Mouse (Mus musculus): ENCODE results near the gene Zfp931.
A peak's percentile ranks its signal among the peaks of the same experiment; 100 is the strongest.
"Not testable (repeated sequence)": the region's sequence is repeated elsewhere in the genome, so short reads cannot be mapped to it uniquely, and the experiment has no call there.

Zfp931 gene

GRCm38 (mm10) chr2:178078166-178078717 lies at the start of gene Zfp931:
Gene Zfp931, minus strand, starts transcription at chr2:178078476.
- DNase-seq (ENCODE audit: low read depth, low spot score): not testable (repeated sequence)

GRCm38 (mm10) chr2:178126041-178126820 lies 48.0 kb upstream of the Zfp931 start:
- no peak for DNase-seq (ENCODE audit: low read depth, low spot score)

- no peak for DNase-seq (ENCODE audit: low read depth, low spot score)
These were observed 47.2 kb upstream of the Zfp931 start for GRCm38 (mm10) chr2:178125427-178125826.

GRCm38 (mm10) chr2:178123466-178123865 lies 45.2 kb upstream of the Zfp931 start:
- DNase-seq (ENCODE audit: low read depth, low spot score): no peak

GRCm38 (mm10) chr2:178121946-178122665 lies 43.8 kb upstream of the Zfp931 start:
- no peak for DNase-seq (ENCODE audit: low read depth, low spot score)

- no peak for DNase-seq (ENCODE audit: low read depth, low spot score)
These were observed 43.1 kb upstream of the Zfp931 start for GRCm38 (mm10) chr2:178121375-178121688.

GRCm38 (mm10) chr2:178120651-178121374 lies 42.5 kb upstream of the Zfp931 start:
- DNase-seq (ENCODE audit: low read depth, low spot score): no peak

GRCm38 (mm10) chr2:178120356-178120645 lies 42.0 kb upstream of the Zfp931 start:
- DNase-seq (ENCODE audit: low read depth, low spot score): no peak

- no peak for DNase-seq (ENCODE audit: low read depth, low spot score)
These were observed 41.5 kb upstream of the Zfp931 start for GRCm38 (mm10) chr2:178119561-178120355.

GRCm38 (mm10) chr2:178118801-178119560 lies 40.7 kb upstream of the Zfp931 start, which contains the start of gene Phactr3:
Gene Phactr3, plus strand, starts transcription at chr2:178118975.
- no peak for DNase-seq (ENCODE audit: low read depth, low spot score)

GRCm38 (mm10) chr2:178117946-178118345 lies 39.7 kb upstream of the Zfp931 start:
- DNase-seq (ENCODE audit: low read depth, low spot score): peak; percentile 20

GRCm38 (mm10) chr2:178101957-178102356 lies 23.7 kb upstream of the Zfp931 start:
- DNase-seq (ENCODE audit: low read depth, low spot score): no peak

GRCm38 (mm10) chr2:178098021-178098420 lies 19.7 kb upstream of the Zfp931 start:
- peak; percentile 26 for DNase-seq (ENCODE audit: low read depth, low spot score)

GRCm38 (mm10) chr2:178089586-178089985 lies 11.3 kb upstream of the Zfp931 start:
- DNase-seq (ENCODE audit: low read depth, low spot score): no peak

GRCm38 (mm10) chr2:178058195-178058594 lies 20.1 kb downstream of the Zfp931 start:
- DNase-seq (ENCODE audit: low read depth, low spot score): peak; percentile 33

GRCm38 (mm10) chr2:178027601-178028000 lies 50.7 kb downstream of the Zfp931 start:
- DNase-seq (ENCODE audit: low read depth, low spot score): not testable (repeated sequence)

- DNase-seq (ENCODE audit: low read depth, low spot score): not testable (repeated sequence)
These were observed 54.4 kb downstream of the Zfp931 start for GRCm38 (mm10) chr2:178023861-178024260.

GRCm38 (mm10) chr2:178023011-178023611 lies 55.2 kb downstream of the Zfp931 start, which contains the start of gene Zfp971:
Gene Zfp971, plus strand, starts transcription at chr2:178023284.
- DNase-seq (ENCODE audit: low read depth, low spot score): peak; percentile 11

GRCm38 (mm10) chr2:178020773-178021172 lies 57.5 kb downstream of the Zfp931 start:
- not testable (repeated sequence) for DNase-seq (ENCODE audit: low read depth, low spot score)

GRCm38 (mm10) chr2:178019486-178019885 lies 58.8 kb downstream of the Zfp931 start:
- not testable (repeated sequence) for DNase-seq (ENCODE audit: low read depth, low spot score)
